Mouse (Mus musculus) stomach, postnatal 0 days (tissue): ENCODE data around the gene Gm11146. TPM values are rescaled to one million over a fixed set of nuclear protein-coding genes. Genes with fewer than 3 reads are reported as not detected.

Experiments used
- ATAC-seq: fragments of 200-750 bp; cut with Nextera tagmentation; 2 replicates; pipeline ENCODE4 v1.8.0; 2017; ENCODE audit not compliant: low FRiP score, low TSS enrichment
- DNase-seq: peaks from one replicate; pipeline ENCODE4 v3.0.0-alpha.2; 2016; ENCODE audit warnings: low spot score
- H3K27ac ChIP-seq: fragments of 300-500 bp; sonication (generic); replicated peaks from 2 replicates; pipeline ENCODE4 v1.5.1; 2014; ENCODE audit warnings: mild to moderate bottlenecking, control low read depth
- H3K27me3 ChIP-seq: fragments of 300-500 bp; sonication (generic); 2 replicates; pipeline ENCODE4 v1.6.1; 2014; ENCODE audit warnings: low read length; ENCODE audit not compliant: control insufficient read depth, insufficient read depth
- H3K36me3 ChIP-seq: fragments of 300-500 bp; sonication (generic); 2 replicates; pipeline ENCODE4 v1.6.1; 2014; ENCODE audit warnings: low read length, mixed read lengths; ENCODE audit not compliant: control insufficient read depth, insufficient read depth
- H3K4me1 ChIP-seq: fragments of 300-500 bp; sonication (generic); replicated peaks from 2 replicates; pipeline ENCODE4 v1.6.1; 2014; ENCODE audit warnings: antibody characterized with exemption; ENCODE audit not compliant: control insufficient read depth, insufficient read depth
- H3K4me2 ChIP-seq: fragments of 300-500 bp; sonication (generic); replicated peaks from 2 replicates; pipeline ENCODE4 v1.6.1; 2014; ENCODE audit warnings: low read depth, mild to moderate bottlenecking, control low read depth, moderate library complexity
- H3K4me3 ChIP-seq: fragments of 300-500 bp; sonication (generic); 2 replicates; pipeline ENCODE4 v1.5.1; 2014; ENCODE audit warnings: low read depth, low read length, control low read depth
- H3K9ac ChIP-seq: fragments of 300-500 bp; sonication (generic); 2 replicates; pipeline ENCODE4 v1.6.1; 2014; ENCODE audit warnings: mild to moderate bottlenecking, low read length, control low read depth, mixed read lengths
- H3K9me3 ChIP-seq: fragments of 300-500 bp; sonication (generic); 2 replicates; pipeline ENCODE4 v1.6.1; 2016; ENCODE audit warnings: low read length; ENCODE audit not compliant: control insufficient read depth
- CTCF ChIP-seq: IDR thresholded peaks from 2 replicates; pipeline ENCODE4 v1.5.1; 2016; ENCODE audit warnings: antibody characterized with exemption, low read depth, mild to moderate bottlenecking, moderate library complexity
- EP300 ChIP-seq: optimal IDR thresholded peaks from 2 replicates; pipeline ENCODE3; 2016; ENCODE audit warnings: antibody characterized with exemption
- WGBS: fragments of 180-500 bp; shearing (Covaris S2); extraction: QIAGEN DNeasy Blood & Tissue Kit; methylation state at CpG from one replicate; pipeline ENCODE4 v1.1.7; 2014; 5-methylcytosine and 5-hydroxymethylcytosine counted together
- polyA plus RNA-seq: library from polyadenylated mRNA; unstranded; fragments of >200 nt; fragmentation: Nextera tagmentation; extraction: Ambion mirVana; gene quantifications from 2 replicates; pipeline ENCODE4 v1.2.1, GENCODE M21; 2015

Gm11146 gene
- polyA plus RNA-seq, 1 experiment from 2014 or later = not detected

GRCm38 (mm10) chr16:77643871-77644720 is 42.2 kb upstream of the Gm11146 start:
- Histone ChIP-seq H3K9me3 (no peaks in the 10 kb centered on the region), H3K9ac (peak overlapping the region; percentile 58), H3K27me3 (no peaks in the 10 kb centered on the region), H3K4me1 (no peaks in the 10 kb centered on the region), H3K4me2 (peak overlapping the region; percentile 73), H3K4me3 (peak overlapping the region; percentile 54), H3K36me3 (no peaks in the 10 kb centered on the region), H3K27ac (peak overlapping the region; percentile 85)
- WGBS = 4% methylated on average over 31 of the region's 31 CpGs
- ATAC-seq (peak; percentile 91), DNase-seq (peak; percentile 58)
- TF ChIP-seq CTCF (no peak), EP300 (peak; percentile 34)

- no peak for DNase-seq
These were observed 41.4 kb upstream of the Gm11146 start for GRCm38 (mm10) chr16:77643036-77643870.

GRCm38 (mm10) chr16:77636497-77636896 is 34.6 kb upstream of the Gm11146 start:
- Histone ChIP-seq H3K9ac (no peak overlapping the region), H3K27ac (no peak overlapping the region), H3K4me2 (peak overlapping the region; percentile 27), H3K9me3 (no peaks in the 10 kb centered on the region), H3K4me3 (no peak overlapping the region), H3K36me3 (no peaks in the 10 kb centered on the region), H3K27me3 (no peaks in the 10 kb centered on the region), H3K4me1 (no peaks in the 10 kb centered on the region)
- DNase-seq (no peak), ATAC-seq (no peak)
- TF ChIP-seq EP300 = no peak
- no peak for TF ChIP-seq CTCF
- 23% methylated on average over 6 of the region's 6 CpGs for WGBS

More at GRCm38 (mm10) chr16:77643036-77643870, 41.4 kb upstream of the Gm11146 start:
- Histone ChIP-seq H3K36me3 (no peaks in the 10 kb centered on the region), H3K4me2 (peak overlapping the region; percentile 73), H3K27ac (peak overlapping the region; percentile 85), H3K4me1 (no peaks in the 10 kb centered on the region), H3K27me3 (no peaks in the 10 kb centered on the region), H3K9ac (no peak overlapping the region), H3K9me3 (no peaks in the 10 kb centered on the region), H3K4me3 (peak overlapping the region; percentile 54)
- no peak for TF ChIP-seq CTCF
- no peak for TF ChIP-seq EP300
- 55% methylated on average over 14 of the region's 14 CpGs for WGBS
- peak; percentile 39; the same call in 1 of the 2 replicates for ATAC-seq

- no peaks in the 10 kb centered on the region for H3K9me3 ChIP-seq
- H3K4me1 ChIP-seq = no peaks in the 10 kb centered on the region
- H3K4me2 ChIP-seq = no peak overlapping the region
- no peak overlapping the region for H3K4me3 ChIP-seq
- H3K27me3 ChIP-seq = no peaks in the 10 kb centered on the region
- no peak overlapping the region for H3K9ac ChIP-seq
- no peak overlapping the region for H3K27ac ChIP-seq
- TF ChIP-seq EP300 (no peak), CTCF (no peak)
- 89% methylated on average over 6 of the region's 6 CpGs for WGBS
- DNase-seq (no peak), ATAC-seq (no peak)
- H3K36me3 ChIP-seq = no peaks in the 10 kb centered on the region
These were observed 30.5 kb upstream of the Gm11146 start for GRCm38 (mm10) chr16:77632315-77632881.

GRCm38 (mm10) chr16:77622681-77623080 is 20.8 kb upstream of the Gm11146 start:
- no peaks in the 10 kb centered on the region for H3K4me1 ChIP-seq
- no peaks in the 10 kb centered on the region for H3K9me3 ChIP-seq
- no peak overlapping the region for H3K4me3 ChIP-seq
- H3K9ac ChIP-seq = no peak overlapping the region
- 64% methylated on average over 5 of the region's 5 CpGs for WGBS
- H3K36me3 ChIP-seq = no peaks in the 10 kb centered on the region
- no peak overlapping the region for H3K4me2 ChIP-seq
- TF ChIP-seq EP300 (no peak), CTCF (no peak)
- ATAC-seq (no peak), DNase-seq (no peak)
- H3K27ac ChIP-seq = no peak overlapping the region
- H3K27me3 ChIP-seq = no peaks in the 10 kb centered on the region
